In genomic region chr16:46121420-46121819, GRCm38 (mm10) we compare ENCODE assay signal across 11 mouse cellular contexts. TPM values are rescaled to one million over a fixed set of nuclear protein-coding genes. Genes with fewer than 3 reads are reported as not detected.
A peak's percentile ranks its signal among the peaks of the same experiment; 100 is the strongest.
DNase-seq lines count a peak whose midpoint lies in the region; ATAC-seq and TF ChIP-seq lines count a peak whose summit lies in the region.
"Had no signal": no experiment of that assay in that cellular context is flagged by ENCODE, and none has a peak within 500 bp of the region (broad histone marks: within the 10 kb centered on the region; RNA-seq: fewer than 3 reads in every experiment).

No protein-coding gene starts in this region.

- no peak overlapping the region for H3K4me2 ChIP-seq in midbrain, embryonic 11.5 days
- H3K4me2 ChIP-seq: neural tube, embryonic 13.5 days had no signal

- ATAC-seq in midbrain, embryonic 11.5 days (ENCODE audit: low FRiP score), result 0 out of 2 replicates have a peak, but pooled peaks have one; percentile 50

- 61% methylated on average over 2 of the region's 2 CpGs for WGBS in midbrain, embryonic 11.5 days
- WGBS in midbrain, embryonic 10.5 days, result 71% methylated on average over 2 of the region's 2 CpGs

- peak; percentile 66 for TF ChIP-seq CTCF in gastrocnemius, adult 2 months (IDR thresholded peaks at IDR 0.05)

- no peak overlapping the region for H3K9ac ChIP-seq in midbrain, embryonic 11.5 days (ENCODE audit: low read length)
- H3K9ac ChIP-seq: neural tube, embryonic 13.5 days had no signal

- no peaks in the 10 kb centered on the region for H3K27me3 ChIP-seq in midbrain, embryonic 11.5 days (ENCODE audit: control insufficient read depth, insufficient read depth, low read length)
- no peaks in the 10 kb centered on the region for H3K27me3 ChIP-seq in midbrain, embryonic 10.5 days (ENCODE audit: low read depth, poor library complexity, severe bottlenecking)
- H3K27me3 ChIP-seq: neural tube, embryonic 13.5 days had no signal

- intact Hi-C loops in gastrocnemius, adult 2 months (cut with DNase I), result no loop called here

- H3K4me3 ChIP-seq in gastrocnemius, adult 2 months, result no peak overlapping the region
- H3K4me3 ChIP-seq in midbrain, embryonic 11.5 days (ENCODE audit: low read depth, low read length), result no peak overlapping the region
- H3K4me3 ChIP-seq in midbrain, embryonic 10.5 days, result no peak overlapping the region
- H3K4me3 ChIP-seq: neural tube, embryonic 13.5 days had no signal

- no peak overlapping the region for H3K27ac ChIP-seq in gastrocnemius, adult 2 months
- H3K27ac ChIP-seq in midbrain, embryonic 11.5 days (ENCODE audit: low read depth, low read length), result no peak overlapping the region
- H3K27ac ChIP-seq in midbrain, embryonic 10.5 days (replicated peaks), result no peak overlapping the region
- H3K27ac ChIP-seq: neural tube, embryonic 13.5 days had no signal

- no peaks in the 10 kb centered on the region for H3K9me3 ChIP-seq in midbrain, embryonic 11.5 days (ENCODE audit: control insufficient read depth, low read length)
- H3K9me3 ChIP-seq in midbrain, embryonic 10.5 days (replicated peaks), result no peaks in the 10 kb centered on the region
- H3K9me3 ChIP-seq: neural tube, embryonic 13.5 days had no signal

- DNase-seq in gastrocnemius, adult 2 months, result peak; percentile 19
- no peak for DNase-seq in gastrocnemius, adult 8-10 months (ENCODE audit: low spot score in 2 of 2)
- DNase-seq in midbrain, embryonic 11.5 days (ENCODE audit: low spot score, missing footprints), result no peak
- no peak for DNase-seq in midbrain, embryonic 10.5 days (ENCODE audit: low spot score)
- DNase-seq in forelimb bud, embryonic 11.5 days (ENCODE audit: low read depth, low spot score), result peak; percentile 19
- DNase-seq in layer of hippocampus, postnatal 25 days (ENCODE audit: extremely low spot score in 1 of 2, low spot score in 1 of 2), result peak; percentile 15 to 26
- peak; percentile 43 for DNase-seq in neural tube, embryonic 10.5 days (ENCODE audit: extremely low spot score, low spot score)
- no peak for DNase-seq in c-Kit-positive CD71-positive TER-119-positive erythroid progenitor cells, embryonic 14.5 days (ENCODE audit: low spot score)

- no peaks in the 10 kb centered on the region for H3K36me3 ChIP-seq in midbrain, embryonic 11.5 days (ENCODE audit: control insufficient read depth, insufficient read depth, low read length)
- no peaks in the 10 kb centered on the region for H3K36me3 ChIP-seq in midbrain, embryonic 10.5 days
- H3K36me3 ChIP-seq: G1E; neural tube, embryonic 13.5 days had no signal

- no peaks in the 10 kb centered on the region for H3K4me1 ChIP-seq in midbrain, embryonic 11.5 days (ENCODE audit: control insufficient read depth, insufficient read depth, low read length)
- H3K4me1 ChIP-seq in midbrain, embryonic 10.5 days, result no peaks in the 10 kb centered on the region

RNA-seq across cellular contexts. Expression of gene Cd96, which starts 1.4 kb away (rescaled TPM):
- total RNA-seq in gastrocnemius, adult 2 months (2021), result not detected
- total RNA-seq in gastrocnemius, adult 8-10 months (2022), result not detected
- polyA plus RNA-seq in midbrain, embryonic 11.5 days (2014; fragmentation: Nextera tagmentation; extraction: Ambion mirVana), result not detected in 2 replicates
- not detected in 2 replicates for polyA plus RNA-seq in midbrain, embryonic 10.5 days (2016; fragmentation: Nextera tagmentation; extraction: Ambion mirVana)
- under 1 TPM in 1 of 2 experiments, not detected in 1; 0.25 TPM for total RNA-seq in layer of hippocampus, postnatal 25 days (2021)
- total RNA-seq: G1E; gastrocnemius, postnatal 4 days had no signal
- polyA plus RNA-seq: G1E had no signal

RNA-seq across cellular contexts. Expression of gene Gm4737, which starts 33.5 kb away (rescaled TPM):
- 10 to 100 TPM; 15.3 to 18.4 TPM for total RNA-seq in gastrocnemius, adult 2 months (2021)
- total RNA-seq in gastrocnemius, adult 8-10 months (2022), result 10 to 100 TPM; 12.8 to 16.3 (median 15.0) TPM
- 2.4 and 2.7 TPM in 2 replicates for polyA plus RNA-seq in midbrain, embryonic 11.5 days (2014; fragmentation: Nextera tagmentation; extraction: Ambion mirVana)
- 4.7 and 5.1 TPM in 2 replicates for polyA plus RNA-seq in midbrain, embryonic 10.5 days (2016; fragmentation: Nextera tagmentation; extraction: Ambion mirVana)
- 10 to 100 TPM; 15.0 to 16.3 TPM for total RNA-seq in layer of hippocampus, postnatal 25 days (2021)

Comparison
In these comparisons a context has a peak if more than half of its experiments do, and no peak if none do; other contexts are left out.
1. DNase-seq: peak in gastrocnemius, adult 2 months (single experiment), forelimb bud, embryonic 11.5 days (single experiment), layer of hippocampus, postnatal 25 days (2 of 2) and neural tube, embryonic 10.5 days (single experiment); none in gastrocnemius, adult 8-10 months (0 of 2), midbrain, embryonic 11.5 days (single experiment), midbrain, embryonic 10.5 days (single experiment) and c-Kit-positive CD71-positive TER-119-positive erythroid progenitor cells, embryonic 14.5 days (single experiment).